Mouse (Mus musculus): Measurements from ENCODE around the gene Parvb. TPM values are rescaled to one million over a fixed set of nuclear protein-coding genes. Genes with fewer than 3 reads are reported as not detected.

Parvb gene
- polyA plus RNA-seq, 1 experiment from 2014 or later = 21.1 TPM

GRCm38 (mm10) chr15:84310271-84310670 lies 78.4 kb downstream of the Parvb start:
- H3K4me2 ChIP-seq = no peak overlapping the region
- WGBS (ENCODE audit: insufficient replicate concordance) = 30% methylated on average over 11 of the region's 11 CpGs
- H3K36me3 ChIP-seq (ENCODE audit: control insufficient read depth, insufficient read depth, low read length) = no peaks in the 10 kb centered on the region; the same call in 1 of the 2 replicates
- H3K9ac ChIP-seq (ENCODE audit: low read depth, low read length) = no peak overlapping the region
- no peak overlapping the region for H3K27ac ChIP-seq (ENCODE audit: low read depth, low read length)
- no peaks in the 10 kb centered on the region for H3K27me3 ChIP-seq (ENCODE audit: control insufficient read depth, insufficient read depth, low read length)
- no peak for ATAC-seq (replicated peaks; ENCODE audit: insufficient number of reproducible peaks, low FRiP score, low TSS enrichment)
- peaks cover 30% of the 10 kb centered on the region for H3K4me1 ChIP-seq (ENCODE audit: control insufficient read depth, insufficient read depth, low read length)
- no peak overlapping the region for H3K4me3 ChIP-seq (ENCODE audit: low read depth, low read length)
- H3K9me3 ChIP-seq (replicated peaks; ENCODE audit: control insufficient read depth, low read length) = no peaks in the 10 kb centered on the region

DNA sequence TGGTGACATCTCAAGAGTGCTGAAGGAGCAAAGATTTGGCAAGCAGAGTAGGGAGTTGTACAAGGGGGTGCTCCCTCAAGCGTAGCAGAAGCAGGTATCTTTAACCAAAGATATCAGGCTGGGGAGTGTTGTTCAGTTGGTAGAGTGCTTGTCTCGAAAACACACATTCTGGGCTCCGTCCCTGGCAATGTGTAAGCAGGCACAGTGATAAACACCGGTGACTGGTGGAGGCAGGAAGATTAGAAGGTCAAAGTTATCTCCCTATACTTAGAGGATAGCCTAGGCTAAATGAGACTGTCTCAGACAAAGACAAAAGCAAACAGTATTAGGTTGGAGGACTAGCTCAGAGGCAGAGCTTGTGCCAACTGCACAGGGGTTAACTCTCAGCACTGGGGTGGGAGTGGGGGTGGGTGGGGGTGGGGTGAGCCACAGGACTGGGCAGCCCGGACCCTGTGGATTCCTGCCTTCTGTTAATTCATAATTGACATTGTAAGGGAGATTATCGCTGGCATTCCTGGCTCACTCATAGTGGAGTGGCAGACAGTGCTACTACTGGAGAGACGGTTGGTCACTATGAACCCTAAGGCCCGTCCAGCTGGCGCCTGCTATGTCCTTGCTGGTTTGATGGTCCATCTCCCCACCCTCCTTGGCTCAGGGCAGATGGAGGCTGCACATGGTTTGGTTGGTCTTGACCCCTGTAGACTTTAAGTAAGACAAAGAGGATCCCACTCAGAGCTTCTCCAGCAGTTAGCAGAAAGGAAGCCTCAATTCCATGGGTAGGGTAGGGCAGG lies 79.6 kb downstream of the Parvb start:
- H3K36me3 ChIP-seq (ENCODE audit: control insufficient read depth, insufficient read depth, low read length) = no peaks in the 10 kb centered on the region; the same call in 1 of the 2 replicates
- H3K9ac ChIP-seq (ENCODE audit: low read depth, low read length) = no peak overlapping the region
- no peaks in the 10 kb centered on the region for H3K27me3 ChIP-seq (ENCODE audit: control insufficient read depth, insufficient read depth, low read length)
- WGBS (ENCODE audit: insufficient replicate concordance) = 55% methylated on average over 9 of the region's 9 CpGs
- peaks cover 30% of the 10 kb centered on the region for H3K4me1 ChIP-seq (ENCODE audit: control insufficient read depth, insufficient read depth, low read length)
- H3K4me3 ChIP-seq (ENCODE audit: low read depth, low read length) = no peak overlapping the region
- H3K9me3 ChIP-seq (replicated peaks; ENCODE audit: control insufficient read depth, low read length) = no peaks in the 10 kb centered on the region
- no peak for ATAC-seq (replicated peaks; ENCODE audit: insufficient number of reproducible peaks, low FRiP score, low TSS enrichment)
- H3K27ac ChIP-seq (ENCODE audit: low read depth, low read length) = peak overlapping the region; percentile 15; the same call in 1 of the 2 replicates
- H3K4me2 ChIP-seq = no peak overlapping the region

DNA sequence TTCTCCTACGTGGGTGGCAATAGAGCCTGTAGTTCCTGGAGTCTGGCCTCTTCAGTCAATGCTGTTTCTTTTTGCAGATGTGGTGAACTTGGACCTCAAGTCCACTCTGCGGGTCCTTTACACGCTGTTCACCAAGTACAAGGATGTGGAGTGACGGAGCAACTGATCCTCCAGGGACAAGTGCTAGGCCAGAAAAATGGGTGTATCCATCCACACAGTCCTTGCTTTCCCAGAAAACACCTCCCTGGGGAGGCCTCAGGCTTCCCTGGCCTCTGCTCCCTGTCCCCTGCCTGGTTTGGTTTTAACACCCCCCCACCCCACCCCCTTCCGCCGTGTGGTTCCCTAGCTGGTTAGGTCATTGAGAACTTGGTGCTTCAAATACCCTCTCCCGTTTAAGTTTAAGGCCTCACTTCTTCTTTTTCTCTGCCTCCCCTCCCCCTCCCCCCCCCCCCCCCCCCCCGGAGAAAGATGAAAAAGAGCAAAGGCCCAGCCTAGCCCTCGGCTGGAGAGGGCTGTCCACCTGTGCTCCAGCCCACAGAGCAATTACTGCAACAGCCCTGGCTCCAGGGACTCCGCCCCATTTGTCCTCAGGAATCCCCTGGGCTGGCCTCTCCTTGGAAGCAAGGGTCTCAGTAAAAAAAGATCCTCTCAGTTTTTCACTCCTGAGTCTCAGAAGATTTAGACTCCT lies 81.2 kb downstream of the Parvb start:
- Histone ChIP-seq H3K9ac (ENCODE audit: low read depth, low read length) (no peak overlapping the region), H3K4me3 (ENCODE audit: low read depth, low read length) (no peak overlapping the region), H3K4me1 (ENCODE audit: control insufficient read depth, insufficient read depth, low read length) (peaks cover 30% of the 10 kb centered on the region), H3K27ac (ENCODE audit: low read depth, low read length) (0 out of 2 replicates have a peak overlapping the region, but pooled peaks have one; percentile 29), H3K4me2 (peak overlapping the region; percentile 6; the same call in 1 of the 2 replicates), H3K9me3 (replicated peaks; ENCODE audit: control insufficient read depth, low read length) (no peaks in the 10 kb centered on the region), H3K27me3 (ENCODE audit: control insufficient read depth, insufficient read depth, low read length) (no peaks in the 10 kb centered on the region), H3K36me3 (ENCODE audit: control insufficient read depth, insufficient read depth, low read length) (no peaks in the 10 kb centered on the region)
- no peak for ATAC-seq (replicated peaks; ENCODE audit: insufficient number of reproducible peaks, low FRiP score, low TSS enrichment)
- WGBS (ENCODE audit: insufficient replicate concordance) = 54% methylated on average over 10 of the region's 10 CpGs

DNA sequence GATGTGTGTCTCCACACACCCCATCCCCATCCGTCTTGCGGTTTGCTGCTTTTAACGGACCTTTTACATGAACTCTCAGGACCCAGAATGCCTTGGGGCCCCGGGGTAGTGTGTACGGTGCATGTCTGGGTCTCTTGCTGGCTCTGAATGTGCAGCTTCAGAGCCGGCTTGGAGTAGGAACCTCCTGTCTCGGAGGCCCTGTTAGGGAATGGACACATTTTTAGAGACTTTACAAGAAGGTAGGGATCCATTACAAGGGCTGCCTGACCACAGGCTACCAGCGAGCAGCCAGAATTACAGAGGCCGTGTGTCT lies 81.7 kb downstream of the Parvb start:
- H3K36me3 ChIP-seq (ENCODE audit: control insufficient read depth, insufficient read depth, low read length) = no peaks in the 10 kb centered on the region
- no peaks in the 10 kb centered on the region for H3K27me3 ChIP-seq (ENCODE audit: control insufficient read depth, insufficient read depth, low read length)
- H3K4me3 ChIP-seq (ENCODE audit: low read depth, low read length) = no peak overlapping the region
- peak overlapping the region; percentile 6; the same call in 1 of the 2 replicates for H3K4me2 ChIP-seq
- no peak overlapping the region for H3K9ac ChIP-seq (ENCODE audit: low read depth, low read length)
- peaks cover 30% of the 10 kb centered on the region for H3K4me1 ChIP-seq (ENCODE audit: control insufficient read depth, insufficient read depth, low read length)
- no peak for ATAC-seq (replicated peaks; ENCODE audit: insufficient number of reproducible peaks, low FRiP score, low TSS enrichment)
- 0 out of 2 replicates have a peak overlapping the region, but pooled peaks have one; percentile 29 for H3K27ac ChIP-seq (ENCODE audit: low read depth, low read length)
- H3K9me3 ChIP-seq (replicated peaks; ENCODE audit: control insufficient read depth, low read length) = no peaks in the 10 kb centered on the region
- 28% methylated on average over 9 of the region's 9 CpGs for WGBS (ENCODE audit: insufficient replicate concordance)

DNA sequence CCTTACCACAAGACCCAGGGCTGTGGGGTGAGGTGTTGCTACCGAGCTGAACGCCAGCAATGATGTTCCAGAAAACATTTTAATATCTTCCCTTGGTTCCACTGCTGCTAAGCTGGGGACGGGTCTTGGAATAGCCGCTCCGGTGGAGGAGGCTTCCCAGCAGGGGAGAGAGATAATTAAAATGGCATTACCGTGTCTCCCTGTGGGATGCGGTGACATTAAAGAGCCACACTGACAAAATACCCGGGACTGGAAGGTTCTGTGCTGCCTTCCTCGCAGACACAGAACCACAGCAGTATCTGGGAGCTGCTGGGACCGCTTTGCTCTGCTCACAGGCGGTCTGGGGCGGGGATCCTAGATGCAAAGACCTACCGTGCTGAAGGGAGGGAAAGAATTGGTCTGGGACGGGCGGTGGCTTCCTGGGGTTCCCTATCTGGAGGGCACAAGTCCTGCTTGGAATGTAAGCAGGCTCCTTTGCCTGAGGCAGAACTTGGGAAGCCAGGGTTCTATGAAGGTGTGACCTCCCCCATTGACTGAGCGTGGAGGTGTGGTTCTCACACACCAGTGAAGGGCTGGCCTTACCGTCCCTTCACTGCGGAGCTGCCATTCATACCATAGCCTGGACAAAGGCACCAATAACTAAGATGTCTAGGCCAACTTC lies 82.7 kb downstream of the Parvb start:
- peaks cover 30% of the 10 kb centered on the region for H3K4me1 ChIP-seq (ENCODE audit: control insufficient read depth, insufficient read depth, low read length)
- no peaks in the 10 kb centered on the region for H3K27me3 ChIP-seq (ENCODE audit: control insufficient read depth, insufficient read depth, low read length)
- H3K27ac ChIP-seq (ENCODE audit: low read depth, low read length) = no peak overlapping the region
- H3K9me3 ChIP-seq (replicated peaks; ENCODE audit: control insufficient read depth, low read length) = no peaks in the 10 kb centered on the region
- no peak for ATAC-seq (replicated peaks; ENCODE audit: insufficient number of reproducible peaks, low FRiP score, low TSS enrichment)
- no peak overlapping the region for H3K9ac ChIP-seq (ENCODE audit: low read depth, low read length)
- H3K4me2 ChIP-seq = no peak overlapping the region
- H3K4me3 ChIP-seq (ENCODE audit: low read depth, low read length) = no peak overlapping the region
- whole genome bisulfite sequencing (ENCODE audit: insufficient replicate concordance) = 29% methylated on average over 18 of the region's 18 CpGs
- no peaks in the 10 kb centered on the region for H3K36me3 ChIP-seq (ENCODE audit: control insufficient read depth, insufficient read depth, low read length)

- H3K9ac ChIP-seq (ENCODE audit: low read depth, low read length) = no peak overlapping the region
- H3K9me3 ChIP-seq (replicated peaks; ENCODE audit: control insufficient read depth, low read length) = no peaks in the 10 kb centered on the region
- H3K4me1 ChIP-seq (ENCODE audit: control insufficient read depth, insufficient read depth, low read length) = peaks cover 26% of the 10 kb centered on the region
- 62% methylated on average over 15 of the region's 15 CpGs for WGBS (ENCODE audit: insufficient replicate concordance)
- no peak overlapping the region for H3K27ac ChIP-seq (ENCODE audit: low read depth, low read length)
- no peak overlapping the region for H3K4me2 ChIP-seq
- no peaks in the 10 kb centered on the region for H3K36me3 ChIP-seq (ENCODE audit: control insufficient read depth, insufficient read depth, low read length)
- no peaks in the 10 kb centered on the region for H3K27me3 ChIP-seq (ENCODE audit: control insufficient read depth, insufficient read depth, low read length)
- no peak for ATAC-seq (replicated peaks; ENCODE audit: insufficient number of reproducible peaks, low FRiP score, low TSS enrichment)
- no peak overlapping the region for H3K4me3 ChIP-seq (ENCODE audit: low read depth, low read length)
Observed at GRCm38 (mm10) chr15:84315276-84316046, 83.6 kb downstream of the Parvb start.

- ATAC-seq (replicated peaks; ENCODE audit: insufficient number of reproducible peaks, low FRiP score, low TSS enrichment) = no peak
- H3K9me3 ChIP-seq (replicated peaks; ENCODE audit: control insufficient read depth, low read length) = no peaks in the 10 kb centered on the region
- no peak overlapping the region for H3K4me3 ChIP-seq (ENCODE audit: low read depth, low read length)
- H3K4me2 ChIP-seq = no peak overlapping the region
- peaks cover 3% of the 10 kb centered on the region; the same call in 1 of the 2 replicates for H3K4me1 ChIP-seq (ENCODE audit: control insufficient read depth, insufficient read depth, low read length)
- H3K9ac ChIP-seq (ENCODE audit: low read depth, low read length) = no peak overlapping the region
- WGBS (ENCODE audit: insufficient replicate concordance) = 85% methylated on average over 4 of the region's 4 CpGs
- no peaks in the 10 kb centered on the region for H3K36me3 ChIP-seq (ENCODE audit: control insufficient read depth, insufficient read depth, low read length)
- no peak overlapping the region for H3K27ac ChIP-seq (ENCODE audit: low read depth, low read length)
- H3K27me3 ChIP-seq (ENCODE audit: control insufficient read depth, insufficient read depth, low read length) = no peaks in the 10 kb centered on the region; the same call in 1 of the 2 replicates
Observed at GRCm38 (mm10) chr15:84319393-84319792, 87.5 kb downstream of the Parvb start.

DNA sequence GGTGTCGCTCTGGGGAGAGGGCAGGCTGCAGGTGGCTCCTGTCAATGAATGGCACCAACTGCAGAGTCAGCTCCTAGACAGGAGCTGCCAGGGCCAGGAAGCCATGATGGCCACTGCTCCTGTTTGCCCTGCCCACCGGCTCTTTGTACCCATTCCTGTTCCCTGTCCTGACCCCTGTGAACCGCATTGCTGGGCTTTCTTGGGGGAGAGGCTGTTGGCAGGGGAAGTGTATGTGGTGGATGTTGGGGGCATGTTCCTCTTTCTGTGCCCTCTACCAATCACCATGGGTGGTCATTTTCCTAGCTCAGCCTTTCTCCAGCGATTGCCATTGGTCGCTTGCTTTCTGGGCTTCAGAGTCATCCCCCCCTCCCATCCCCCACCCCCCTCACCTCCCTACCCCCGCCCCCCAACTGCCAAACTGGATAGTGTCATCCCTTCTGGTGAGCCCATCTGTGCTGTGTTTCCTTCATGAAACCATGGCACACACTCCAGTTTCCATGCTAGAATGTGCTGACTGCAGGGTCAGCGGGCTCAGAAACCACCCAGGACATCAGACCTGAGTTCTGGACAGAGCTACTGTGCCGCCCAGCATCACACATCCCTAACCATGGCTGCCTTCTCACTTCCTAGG lies 89.8 kb downstream of the Parvb start:
- H3K4me3 ChIP-seq (ENCODE audit: low read depth, low read length) = no peak overlapping the region
- H3K27ac ChIP-seq (ENCODE audit: low read depth, low read length) = no peak overlapping the region
- 74% methylated on average over 8 of the region's 8 CpGs for WGBS (ENCODE audit: insufficient replicate concordance)
- no peak overlapping the region for H3K9ac ChIP-seq (ENCODE audit: low read depth, low read length)
- H3K4me2 ChIP-seq = no peak overlapping the region
- H3K9me3 ChIP-seq (replicated peaks; ENCODE audit: control insufficient read depth, low read length) = no peaks in the 10 kb centered on the region
- no peaks in the 10 kb centered on the region for H3K4me1 ChIP-seq (ENCODE audit: control insufficient read depth, insufficient read depth, low read length)
- no peaks in the 10 kb centered on the region for H3K36me3 ChIP-seq (ENCODE audit: control insufficient read depth, insufficient read depth, low read length)
- ATAC-seq (replicated peaks; ENCODE audit: insufficient number of reproducible peaks, low FRiP score, low TSS enrichment) = no peak
- H3K27me3 ChIP-seq (ENCODE audit: control insufficient read depth, insufficient read depth, low read length) = no peaks in the 10 kb centered on the region; the same call in 1 of the 2 replicates

Data from heart, embryonic 11.5 days (tissue).